9 mouse cellular contexts compared by ENCODE assay signal in genomic region chr7:19362276-19362675, GRCm38 (mm10). TPM values are rescaled to one million over a fixed set of nuclear protein-coding genes. Genes with fewer than 3 reads are reported as not detected.
DNase-seq lines count a peak whose midpoint lies in the region; ATAC-seq and TF ChIP-seq lines count a peak whose summit lies in the region.
"Had no signal": no experiment of that assay in that cellular context is flagged by ENCODE, and none has a peak within 500 bp of the region (broad histone marks: within the 10 kb centered on the region; RNA-seq: fewer than 3 reads in every experiment).

No protein-coding gene starts in this region.

- TF ChIP-seq CTCF in lung, postnatal 0 days (IDR thresholded peaks at IDR 0.05): no peak

- H3K4me3 ChIP-seq in liver, embryonic 11.5 days (ENCODE audit: low read depth, low read length): no peak overlapping the region; the same call in 1 of the 2 replicates
- H3K4me3 ChIP-seq in forebrain, embryonic 13.5 days: peak overlapping the region; percentile 64; the same call in 1 of the 2 replicates
- no peak overlapping the region for H3K4me3 ChIP-seq in intestine, embryonic 14.5 days (ENCODE audit: low read depth, low read length)
- 0 out of 2 replicates have a peak overlapping the region, but pooled peaks have one; percentile 65 for H3K4me3 ChIP-seq in neural tube, embryonic 15.5 days (replicated peaks)
- no peak overlapping the region for H3K4me3 ChIP-seq in lung, postnatal 0 days (ENCODE audit: low read depth, low read length)

- 47% methylated on average over 4 of the region's 4 CpGs for WGBS in liver, embryonic 11.5 days
- WGBS in forebrain, embryonic 13.5 days: 22% methylated on average over 4 of the region's 4 CpGs
- WGBS in intestine, embryonic 14.5 days: 58% methylated on average over 4 of the region's 4 CpGs
- 49% methylated on average over 4 of the region's 4 CpGs for WGBS in neural tube, embryonic 15.5 days
- 47% methylated on average over 4 of the region's 4 CpGs for WGBS in lung, postnatal 0 days

- TF ChIP-seq EP300 in lung, postnatal 0 days (IDR thresholded peaks at IDR 0.05): no peak

- H3K4me1 ChIP-seq in liver, embryonic 11.5 days (replicated peaks; ENCODE audit: control insufficient read depth, insufficient read depth, low read length): peaks cover 33% of the 10 kb centered on the region
- peaks cover 40% of the 10 kb centered on the region for H3K4me1 ChIP-seq in forebrain, embryonic 13.5 days
- peaks cover 22% of the 10 kb centered on the region for H3K4me1 ChIP-seq in intestine, embryonic 14.5 days (replicated peaks; ENCODE audit: control insufficient read depth, insufficient read depth, low read length)
- H3K4me1 ChIP-seq in neural tube, embryonic 15.5 days: peaks cover 38% of the 10 kb centered on the region
- H3K4me1 ChIP-seq in lung, postnatal 0 days (ENCODE audit: insufficient read depth, low read depth, low read length): no peaks in the 10 kb centered on the region; the same call in 1 of the 2 replicates

- H3K4me2 ChIP-seq in liver, embryonic 11.5 days: peak overlapping the region; percentile 100
- H3K4me2 ChIP-seq in forebrain, embryonic 13.5 days: peak overlapping the region; percentile 99; the same call in 1 of the 2 replicates
- 0 out of 2 replicates have a peak overlapping the region, but pooled peaks have one; percentile 98 for H3K4me2 ChIP-seq in intestine, embryonic 14.5 days (ENCODE audit: low read length)
- peak overlapping the region; percentile 96 for H3K4me2 ChIP-seq in neural tube, embryonic 15.5 days
- no peak overlapping the region; the same call in 1 of the 2 replicates for H3K4me2 ChIP-seq in lung, postnatal 0 days (replicated peaks; ENCODE audit: low read depth, low read length)

- H3K27ac ChIP-seq in liver, embryonic 11.5 days (ENCODE audit: low read depth, low read length): no peak overlapping the region
- no peak overlapping the region for H3K27ac ChIP-seq in forebrain, embryonic 13.5 days
- no peak overlapping the region for H3K27ac ChIP-seq in intestine, embryonic 14.5 days (ENCODE audit: low read depth)
- H3K27ac ChIP-seq in neural tube, embryonic 15.5 days (replicated peaks): no peak overlapping the region
- no peak overlapping the region for H3K27ac ChIP-seq in lung, postnatal 0 days (ENCODE audit: low read length)

- no peak for ATAC-seq in liver, embryonic 11.5 days (replicated peaks; ENCODE audit: low FRiP score)
- no peak for ATAC-seq in forebrain, embryonic 13.5 days
- ATAC-seq in intestine, embryonic 14.5 days (replicated peaks; ENCODE audit: low FRiP score, low TSS enrichment, low read depth): no peak
- no peak for ATAC-seq in neural tube, embryonic 15.5 days (ENCODE audit: low FRiP score)
- ATAC-seq in lung, postnatal 0 days: no peak
- ATAC-seq: Patski had no signal

- H3K27me3 ChIP-seq in liver, embryonic 11.5 days (replicated peaks; ENCODE audit: control insufficient read depth, insufficient read depth, low read length): peaks cover 4% of the 10 kb centered on the region; the same call in 1 of the 2 replicates
- no peaks in the 10 kb centered on the region for H3K27me3 ChIP-seq in forebrain, embryonic 13.5 days
- no peaks in the 10 kb centered on the region for H3K27me3 ChIP-seq in intestine, embryonic 14.5 days (replicated peaks; ENCODE audit: control insufficient read depth, insufficient read depth, low read length)
- H3K27me3 ChIP-seq in neural tube, embryonic 15.5 days (replicated peaks): peaks cover 20% of the 10 kb centered on the region
- no peaks in the 10 kb centered on the region for H3K27me3 ChIP-seq in lung, postnatal 0 days (replicated peaks; ENCODE audit: insufficient read depth, low read length)
- H3K27me3 ChIP-seq: Patski had no signal

- H3K36me3 ChIP-seq in liver, embryonic 11.5 days (ENCODE audit: control insufficient read depth, insufficient read depth, low read length): peaks cover 8% of the 10 kb centered on the region
- peaks cover 9% of the 10 kb centered on the region; the same call in 1 of the 2 replicates for H3K36me3 ChIP-seq in forebrain, embryonic 13.5 days (ENCODE audit: poor library complexity, severe bottlenecking)
- peaks cover 9% of the 10 kb centered on the region for H3K36me3 ChIP-seq in intestine, embryonic 14.5 days (ENCODE audit: control insufficient read depth, insufficient read depth, low read length)
- H3K36me3 ChIP-seq in neural tube, embryonic 15.5 days: no peaks in the 10 kb centered on the region; the same call in 1 of the 2 replicates
- H3K36me3 ChIP-seq in lung, postnatal 0 days (ENCODE audit: insufficient read depth, low read length): no peaks in the 10 kb centered on the region

- H3K9ac ChIP-seq in liver, embryonic 11.5 days (ENCODE audit: low read depth, low read length): no peak overlapping the region
- peak overlapping the region; percentile 37; the same call in 1 of the 2 replicates for H3K9ac ChIP-seq in forebrain, embryonic 13.5 days
- H3K9ac ChIP-seq in intestine, embryonic 14.5 days (ENCODE audit: low read length): no peak overlapping the region
- no peak overlapping the region for H3K9ac ChIP-seq in neural tube, embryonic 15.5 days (replicated peaks)
- no peak overlapping the region for H3K9ac ChIP-seq in lung, postnatal 0 days (replicated peaks; ENCODE audit: low read depth)

- H3K9me3 ChIP-seq in liver, embryonic 11.5 days (ENCODE audit: control insufficient read depth, low read length): no peaks in the 10 kb centered on the region
- no peaks in the 10 kb centered on the region for H3K9me3 ChIP-seq in forebrain, embryonic 13.5 days (replicated peaks)
- no peaks in the 10 kb centered on the region for H3K9me3 ChIP-seq in intestine, embryonic 14.5 days (ENCODE audit: control insufficient read depth, low read length)
- H3K9me3 ChIP-seq in neural tube, embryonic 15.5 days (replicated peaks): no peaks in the 10 kb centered on the region
- H3K9me3 ChIP-seq in lung, postnatal 0 days (ENCODE audit: low read length): no peaks in the 10 kb centered on the region

- no peak for DNase-seq in liver, embryonic 11.5 days (ENCODE audit: low spot score)
- DNase-seq in liver: no peak
- no peak for DNase-seq in intestine, embryonic 14.5 days (ENCODE audit: low spot score)
- DNase-seq in thymus, postnatal 36 days: no peak
- no peak for DNase-seq in gastrocnemius, postnatal 4 days (ENCODE audit: low spot score in 2 of 2)
- no peak for DNase-seq in lung, postnatal 0 days (ENCODE audit: low spot score)

RNA-seq across cellular contexts. Expression of gene Ppp1r13l, which starts 2.7 kb away (rescaled TPM):
- polyA plus RNA-seq in liver, embryonic 11.5 days (2014; fragmentation: Nextera tagmentation; extraction: Ambion mirVana): 3.9 and 4.2 TPM in 2 replicates
- polyA plus RNA-seq in forebrain, embryonic 13.5 days (2015; fragmentation: Nextera tagmentation; extraction: Ambion mirVana): 3.6 and 4.1 TPM in 2 replicates
- 4.4 and 4.9 TPM in 2 replicates for polyA plus RNA-seq in intestine, embryonic 14.5 days (2014; fragmentation: Nextera tagmentation; extraction: Ambion mirVana)
- 1.9 and 2.1 TPM in 2 replicates for polyA plus RNA-seq in neural tube, embryonic 15.5 days (2015; fragmentation: Nextera tagmentation; extraction: Ambion mirVana)
- total RNA-seq in gastrocnemius, postnatal 4 days (2021): 1 to 10 TPM; 4.6 to 6.6 TPM
- 4.1 and 4.2 TPM in 2 replicates for polyA plus RNA-seq in lung, postnatal 0 days (2015; fragmentation: Nextera tagmentation; extraction: Ambion mirVana)

RNA-seq across cellular contexts. Expression of gene Cd3eap, which starts 3.0 kb away (rescaled TPM):
- polyA plus RNA-seq in liver, embryonic 11.5 days (2014; fragmentation: Nextera tagmentation; extraction: Ambion mirVana): 28.7 and 30.2 TPM in 2 replicates
- polyA plus RNA-seq in forebrain, embryonic 13.5 days (2015; fragmentation: Nextera tagmentation; extraction: Ambion mirVana): 21.4 and 23.2 TPM in 2 replicates
- 23.9 and 25.8 TPM in 2 replicates for polyA plus RNA-seq in intestine, embryonic 14.5 days (2014; fragmentation: Nextera tagmentation; extraction: Ambion mirVana)
- 22.2 and 23.0 TPM in 2 replicates for polyA plus RNA-seq in neural tube, embryonic 15.5 days (2015; fragmentation: Nextera tagmentation; extraction: Ambion mirVana)
- total RNA-seq in gastrocnemius, postnatal 4 days (2021): 10 to 100 TPM in 1 of 2 experiments, 1 to 10 TPM in 1; 9.7 to 10.8 TPM
- polyA plus RNA-seq in lung, postnatal 0 days (2015; fragmentation: Nextera tagmentation; extraction: Ambion mirVana): 6.5 and 7.6 TPM in 2 replicates

RNA-seq across cellular contexts. Expression of gene Ercc1, which starts 17.7 kb away (rescaled TPM):
- polyA plus RNA-seq in liver, embryonic 11.5 days (2014; fragmentation: Nextera tagmentation; extraction: Ambion mirVana): 46.4 and 46.8 TPM in 2 replicates
- polyA plus RNA-seq in forebrain, embryonic 13.5 days (2015; fragmentation: Nextera tagmentation; extraction: Ambion mirVana): 88.0 and 96.4 TPM in 2 replicates
- 71.8 and 82.9 TPM in 2 replicates for polyA plus RNA-seq in intestine, embryonic 14.5 days (2014; fragmentation: Nextera tagmentation; extraction: Ambion mirVana)
- polyA plus RNA-seq in neural tube, embryonic 15.5 days (2015; fragmentation: Nextera tagmentation; extraction: Ambion mirVana): 78.5 and 93.5 TPM in 2 replicates
- 10 to 100 TPM; 33.1 to 34.5 TPM for total RNA-seq in gastrocnemius, postnatal 4 days (2021)
- 51.0 and 57.8 TPM in 2 replicates for polyA plus RNA-seq in lung, postnatal 0 days (2015; fragmentation: Nextera tagmentation; extraction: Ambion mirVana)

RNA-seq across cellular contexts. Expression of gene Ercc2, which starts 19.5 kb away (rescaled TPM):
- 14.0 and 15.6 TPM in 2 replicates for polyA plus RNA-seq in liver, embryonic 11.5 days (2014; fragmentation: Nextera tagmentation; extraction: Ambion mirVana)
- polyA plus RNA-seq in forebrain, embryonic 13.5 days (2015; fragmentation: Nextera tagmentation; extraction: Ambion mirVana): 20.4 and 24.9 TPM in 2 replicates
- polyA plus RNA-seq in intestine, embryonic 14.5 days (2014; fragmentation: Nextera tagmentation; extraction: Ambion mirVana): 11.3 and 13.3 TPM in 2 replicates
- polyA plus RNA-seq in neural tube, embryonic 15.5 days (2015; fragmentation: Nextera tagmentation; extraction: Ambion mirVana): 21.6 and 22.2 TPM in 2 replicates
- 10 to 100 TPM; 18.6 to 21.0 TPM for total RNA-seq in gastrocnemius, postnatal 4 days (2021)
- polyA plus RNA-seq in lung, postnatal 0 days (2015; fragmentation: Nextera tagmentation; extraction: Ambion mirVana): 8.9 and 9.4 TPM in 2 replicates

RNA-seq across cellular contexts. Expression of gene Klc3, which starts 41.6 kb away (rescaled TPM):
- 0.71 and 0.99 TPM in 2 replicates for polyA plus RNA-seq in liver, embryonic 11.5 days (2014; fragmentation: Nextera tagmentation; extraction: Ambion mirVana)
- 1.5 and 2.6 TPM in 2 replicates for polyA plus RNA-seq in forebrain, embryonic 13.5 days (2015; fragmentation: Nextera tagmentation; extraction: Ambion mirVana)
- polyA plus RNA-seq in intestine, embryonic 14.5 days (2014; fragmentation: Nextera tagmentation; extraction: Ambion mirVana): 2.4 and 3.4 TPM in 2 replicates
- 1.2 and 4.0 TPM in 2 replicates for polyA plus RNA-seq in neural tube, embryonic 15.5 days (2015; fragmentation: Nextera tagmentation; extraction: Ambion mirVana)
- under 1 TPM in 1 of 2 experiments, not detected in 1; 0.16 TPM for total RNA-seq in gastrocnemius, postnatal 4 days (2021)
- 28.1 and 31.4 TPM in 2 replicates for polyA plus RNA-seq in lung, postnatal 0 days (2015; fragmentation: Nextera tagmentation; extraction: Ambion mirVana)

Comparison
In these comparisons a context has a peak if more than half of its experiments do, and no peak if none do; other contexts are left out.
1. H3K4me3 ChIP-seq: peak in forebrain, embryonic 13.5 days (single experiment) and neural tube, embryonic 15.5 days (single experiment); none in liver, embryonic 11.5 days (single experiment), intestine, embryonic 14.5 days (single experiment) and lung, postnatal 0 days (single experiment).